9 mouse cellular contexts compared by ENCODE assay signal in the genomic region with DNA sequence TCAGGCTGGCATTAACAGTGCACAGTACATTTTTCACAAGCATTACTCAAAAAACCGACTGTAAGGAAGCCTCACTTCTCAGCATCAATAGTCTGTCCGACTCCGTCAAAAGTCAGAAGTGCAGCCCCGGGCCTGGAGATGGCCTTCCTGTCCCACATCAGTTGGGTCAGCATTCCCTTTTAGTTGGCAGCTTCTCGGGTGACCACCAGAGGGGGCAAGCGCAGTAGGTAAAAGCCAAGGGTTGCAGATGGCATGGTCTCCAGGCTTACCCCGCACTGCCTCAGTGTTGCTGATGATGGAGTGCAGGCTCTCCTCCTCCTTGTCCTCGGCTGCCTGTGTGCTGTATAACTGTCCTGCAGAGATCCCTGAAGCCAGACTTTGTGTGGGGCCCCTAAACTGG. TPM values are rescaled to one million over a fixed set of nuclear protein-coding genes. Genes with fewer than 3 reads are reported as not detected.
A peak's percentile ranks its signal among the peaks of the same experiment; 100 is the strongest.
DNase-seq lines count a peak whose midpoint lies in the region; ATAC-seq and TF ChIP-seq lines count a peak whose summit lies in the region.
"Had no signal": no experiment of that assay in that cellular context is flagged by ENCODE, and none has a peak within 500 bp of the region (broad histone marks: within the 10 kb centered on the region; RNA-seq: fewer than 3 reads in every experiment).

No protein-coding gene starts in this region.

- no peak overlapping the region for H3K4me2 ChIP-seq in hindbrain, embryonic 11.5 days (replicated peaks; ENCODE audit: low read depth, low read length)
- H3K4me2 ChIP-seq in hindbrain, embryonic 13.5 days = no peak overlapping the region
- H3K4me2 ChIP-seq in heart, embryonic 16.5 days (ENCODE audit: low read depth, low read length) = no peak overlapping the region

- no peaks in the 10 kb centered on the region for H3K4me1 ChIP-seq in hindbrain, embryonic 11.5 days (replicated peaks; ENCODE audit: control insufficient read depth, insufficient read depth, low read length)
- H3K4me1 ChIP-seq in hindbrain, embryonic 13.5 days (replicated peaks) = no peaks in the 10 kb centered on the region
- H3K4me1 ChIP-seq in E14TG2a.4 (replicated peaks; ENCODE audit: low read depth, low read length) = peaks cover 13% of the 10 kb centered on the region; the same call in 1 of the 2 replicates
- no peaks in the 10 kb centered on the region for H3K4me1 ChIP-seq in heart, embryonic 16.5 days (ENCODE audit: control insufficient read depth, insufficient read depth, low read length)

- H3K27ac ChIP-seq in hindbrain, embryonic 11.5 days (ENCODE audit: low read depth, low read length) = no peak overlapping the region
- no peak overlapping the region for H3K27ac ChIP-seq in hindbrain, embryonic 13.5 days
- H3K27ac ChIP-seq in heart, embryonic 16.5 days (ENCODE audit: low read length) = no peak overlapping the region

- no peak overlapping the region for H3K9ac ChIP-seq in hindbrain, embryonic 11.5 days (ENCODE audit: low read depth, low read length)
- no peak overlapping the region for H3K9ac ChIP-seq in hindbrain, embryonic 13.5 days
- no peak overlapping the region for H3K9ac ChIP-seq in heart, embryonic 16.5 days (ENCODE audit: low read length)

- no peak for ATAC-seq in hindbrain, embryonic 11.5 days (ENCODE audit: low FRiP score)
- ATAC-seq in hindbrain, embryonic 13.5 days (ENCODE audit: low FRiP score) = no peak
- ATAC-seq in heart, embryonic 16.5 days (replicated peaks; ENCODE audit: extremely low read depth, insufficient read depth, low FRiP score) = peak; percentile 49; the same call in 1 of the 2 replicates
- ATAC-seq in megakaryocyte-erythroid progenitor cell, adult 5-6 weeks (replicated peaks; ENCODE audit: low FRiP score, low TSS enrichment, poor library complexity, severe bottlenecking) = peak; percentile 90

- no peaks in the 10 kb centered on the region for H3K9me3 ChIP-seq in hindbrain, embryonic 11.5 days (ENCODE audit: control insufficient read depth, low read length)
- H3K9me3 ChIP-seq in hindbrain, embryonic 13.5 days = no peaks in the 10 kb centered on the region
- no peaks in the 10 kb centered on the region for H3K9me3 ChIP-seq in E14TG2a.4 (ENCODE audit: low read length)
- no peaks in the 10 kb centered on the region for H3K9me3 ChIP-seq in heart, embryonic 16.5 days (replicated peaks; ENCODE audit: control insufficient read depth, low read length)
- H3K9me3 ChIP-seq: megakaryocyte, embryonic 14.5 days had no signal

- peaks cover 15% of the 10 kb centered on the region; the same call in 1 of the 2 replicates for H3K36me3 ChIP-seq in hindbrain, embryonic 11.5 days (ENCODE audit: control insufficient read depth, insufficient read depth, low read length)
- peaks cover 48% of the 10 kb centered on the region for H3K36me3 ChIP-seq in hindbrain, embryonic 13.5 days
- H3K36me3 ChIP-seq in E14TG2a.4 (ENCODE audit: insufficient read depth, low read length) = peaks cover 88% of the 10 kb centered on the region
- peaks cover 27% of the 10 kb centered on the region for H3K36me3 ChIP-seq in heart, embryonic 16.5 days (ENCODE audit: control insufficient read depth, insufficient read depth)

- DNase-seq in hindbrain, embryonic 11.5 days (ENCODE audit: low spot score) = peak; percentile 61
- peak; percentile 63 to 71 for DNase-seq in cerebellum, postnatal 14 days
- DNase-seq in layer of hippocampus, postnatal 14 days (ENCODE audit: low spot score in 2 of 2) = peak; percentile 43 to 50
- DNase-seq in testis, postnatal 10 days (ENCODE audit: low spot score) = peak; percentile 78

- peak; percentile 50 for TF ChIP-seq CTCF in E14TG2a.4 (conservative IDR thresholded peaks at IDR 0.05; ENCODE audit: low read length)

- WGBS in hindbrain, embryonic 11.5 days = 70% methylated on average over 8 of the region's 8 CpGs
- 56% methylated on average over 8 of the region's 8 CpGs for WGBS in hindbrain, embryonic 13.5 days
- 49% methylated on average over 8 of the region's 8 CpGs for WGBS in heart, embryonic 16.5 days

- no peak overlapping the region for H3K4me3 ChIP-seq in hindbrain, embryonic 11.5 days (ENCODE audit: low read depth, low read length)
- H3K4me3 ChIP-seq in hindbrain, embryonic 13.5 days = no peak overlapping the region
- no peak overlapping the region for H3K4me3 ChIP-seq in E14TG2a.4 (replicated peaks; ENCODE audit: low read length)
- no peak overlapping the region for H3K4me3 ChIP-seq in heart, embryonic 16.5 days (ENCODE audit: low read length)
- H3K4me3 ChIP-seq: megakaryocyte, embryonic 14.5 days had no signal

- H3K27me3 ChIP-seq in hindbrain, embryonic 11.5 days (ENCODE audit: control insufficient read depth, insufficient read depth, low read length) = no peaks in the 10 kb centered on the region
- H3K27me3 ChIP-seq in hindbrain, embryonic 13.5 days = no peaks in the 10 kb centered on the region
- no peaks in the 10 kb centered on the region for H3K27me3 ChIP-seq in E14TG2a.4 (ENCODE audit: insufficient read depth, low read length)
- H3K27me3 ChIP-seq in heart, embryonic 16.5 days (ENCODE audit: control insufficient read depth, insufficient read depth, low read length) = no peaks in the 10 kb centered on the region
- H3K27me3 ChIP-seq: megakaryocyte, embryonic 14.5 days had no signal

RNA-seq across cellular contexts. Expression of gene Trap1, which starts 9.0 kb away (rescaled TPM):
- 73.3 and 79.4 TPM in 2 replicates for polyA plus RNA-seq in hindbrain, embryonic 11.5 days (2014; fragmentation: Nextera tagmentation; extraction: Ambion mirVana)
- polyA plus RNA-seq in hindbrain, embryonic 13.5 days (2015; fragmentation: Nextera tagmentation; extraction: Ambion mirVana) = 47.2 and 48.7 TPM in 2 replicates
- polyA plus RNA-seq in heart, embryonic 16.5 days (2015; fragmentation: Nextera tagmentation; extraction: Ambion mirVana) = 128 and 142 TPM in 2 replicates
- total RNA-seq in layer of hippocampus, postnatal 14 days (2021) = 10 to 100 TPM; 66.5 to 67.3 TPM
- total RNA-seq in megakaryocyte-erythroid progenitor cell, adult 5-6 weeks (2014; fragmentation: Nextera tagmentation) = 137 and 143 TPM in 2 replicates
- 152 and 170 TPM in 2 replicates for total RNA-seq in megakaryocyte-erythroid progenitor cell, adult 5-6 weeks (2017)

RNA-seq across cellular contexts. Expression of gene Dnase1, which starts 31.8 kb away (rescaled TPM):
- 4.9 and 5.3 TPM in 2 replicates for polyA plus RNA-seq in hindbrain, embryonic 11.5 days (2014; fragmentation: Nextera tagmentation; extraction: Ambion mirVana)
- 5.3 and 7.2 TPM in 2 replicates for polyA plus RNA-seq in hindbrain, embryonic 13.5 days (2015; fragmentation: Nextera tagmentation; extraction: Ambion mirVana)
- 3.5 and 4.6 TPM in 2 replicates for polyA plus RNA-seq in heart, embryonic 16.5 days (2015; fragmentation: Nextera tagmentation; extraction: Ambion mirVana)
- total RNA-seq in layer of hippocampus, postnatal 14 days (2021) = not detected
- not detected in 2 replicates for total RNA-seq in megakaryocyte-erythroid progenitor cell, adult 5-6 weeks (2014; fragmentation: Nextera tagmentation)
- total RNA-seq in megakaryocyte-erythroid progenitor cell, adult 5-6 weeks (2017) = 0.11 and 0.75 TPM in 2 replicates

Comparison
In these comparisons a context has a peak if more than half of its experiments do, and no peak if none do; other contexts are left out.
1. ATAC-seq: peak in heart, embryonic 16.5 days (single experiment) and megakaryocyte-erythroid progenitor cell, adult 5-6 weeks (single experiment); none in hindbrain, embryonic 11.5 days (single experiment) and hindbrain, embryonic 13.5 days (single experiment).
2. Peak in every context shown above with its lines, with median percentiles within 50 percentile points of each other: DNase-seq.